Mouse (Mus musculus) liver, embryonic 13.5 days (tissue): Measurements from ENCODE around the gene Gpbar1. TPM values are rescaled to one million over a fixed set of nuclear protein-coding genes. Genes with fewer than 3 reads are reported as not detected.
"Not testable (repeated sequence)": the region's sequence is repeated elsewhere in the genome, so short reads cannot be mapped to it uniquely, and the experiment has no call there.

Experiments
- ATAC-seq: fragments of 200-750 bp; cut with Nextera tagmentation; 2 replicates; pipeline ENCODE4 v1.8.0; 2017; ENCODE audit warnings: low read depth, mild to moderate bottlenecking, moderate number of reproducible peaks, moderate library complexity
- DNase-seq: peaks from one replicate; pipeline ENCODE4 v3.0.0; 2022
- H3K27ac ChIP-seq: fragments of 300-500 bp; sonication (generic); 2 replicates; pipeline ENCODE4 v1.5.1; 2015; ENCODE audit warnings: moderate library complexity, mild to moderate bottlenecking, inconsistent platforms
- H3K27me3 ChIP-seq: fragments of 300-500 bp; sonication (generic); 2 replicates; pipeline ENCODE4 v1.6.1; 2015; ENCODE audit warnings: mild to moderate bottlenecking, inconsistent platforms
- H3K36me3 ChIP-seq: fragments of 300-500 bp; sonication (generic); 2 replicates; pipeline ENCODE4 v1.6.1; 2015; ENCODE audit warnings: mild to moderate bottlenecking, inconsistent platforms
- H3K4me1 ChIP-seq: fragments of 300-500 bp; sonication (generic); replicated peaks from 2 replicates; pipeline ENCODE4 v1.6.1; 2015; ENCODE audit warnings: inconsistent platforms
- H3K4me2 ChIP-seq: fragments of 300-500 bp; sonication (generic); 2 replicates; pipeline ENCODE4 v1.6.1; 2015; ENCODE audit warnings: inconsistent platforms, mild to moderate bottlenecking, moderate library complexity
- H3K4me3 ChIP-seq: fragments of 300-500 bp; sonication (generic); replicated peaks from 2 replicates; pipeline ENCODE4 v1.5.1; 2015; ENCODE audit warnings: mild to moderate bottlenecking, inconsistent platforms
- H3K9ac ChIP-seq: fragments of 300-500 bp; sonication (generic); 2 replicates; pipeline ENCODE4 v1.6.1; 2015; ENCODE audit warnings: mild to moderate bottlenecking, inconsistent platforms
- H3K9me3 ChIP-seq: fragments of 300-500 bp; sonication (generic); replicated peaks from 2 replicates; pipeline ENCODE4 v1.6.1; 2016; ENCODE audit warnings: inconsistent platforms
- WGBS: fragments of 180-500 bp; shearing (Covaris S2); methylation state at CpG from one replicate; pipeline ENCODE4 v1.1.7; 2015; ENCODE audit not compliant: insufficient replicate concordance; 5-methylcytosine and 5-hydroxymethylcytosine counted together
- polyA plus RNA-seq: library from polyadenylated mRNA; unstranded; fragments of >200 nt; fragmentation: Nextera tagmentation; extraction: Ambion mirVana; gene quantifications from 2 replicates; pipeline ENCODE4 v1.2.1, GENCODE M21; 2015

Gene Gpbar1
- polyA plus RNA-seq, 1 experiment from 2014 or later: 0.75 TPM

DNA sequence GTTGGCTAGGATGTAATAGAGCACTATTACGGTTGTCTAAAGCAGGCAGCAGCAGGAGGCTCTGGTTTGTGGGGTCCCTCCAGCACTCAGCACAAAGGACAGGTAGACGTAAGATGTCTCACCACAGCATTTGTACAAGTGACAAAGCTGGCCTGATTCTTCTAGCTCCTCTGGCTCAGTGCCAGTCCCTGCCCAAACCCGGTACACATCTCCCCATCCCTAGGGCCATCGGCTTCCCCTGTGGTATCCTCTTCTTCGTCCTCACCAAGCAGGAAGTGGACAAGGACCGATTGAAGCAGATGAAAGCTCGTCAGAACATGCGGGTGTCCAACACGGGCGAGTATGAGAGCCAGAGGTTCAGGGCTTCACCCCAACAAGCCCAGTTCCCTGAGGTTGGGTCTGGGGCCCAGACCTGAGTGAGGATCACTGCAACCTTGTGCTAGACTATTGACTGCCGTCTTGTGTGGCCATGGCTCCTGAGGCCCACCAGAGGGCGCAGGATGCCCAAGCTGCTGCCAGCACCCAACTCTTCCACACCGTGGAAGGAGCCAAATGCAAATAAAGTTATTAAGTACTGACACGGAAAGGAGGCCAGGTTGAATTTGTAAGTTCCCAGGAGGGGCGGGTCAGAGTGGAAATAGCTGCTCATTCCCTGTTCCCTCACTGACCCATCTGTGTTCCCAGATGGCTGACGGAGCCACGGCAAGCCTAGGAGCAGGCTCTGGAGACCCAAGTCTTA, 8.7 kb downstream of the Gpbar1 start:
- not testable (repeated sequence) for DNase-seq, H3K4me3 ChIP-seq, H3K27ac ChIP-seq, H3K9ac ChIP-seq, H3K9me3 ChIP-seq, H3K27me3 ChIP-seq, ATAC-seq, H3K4me2 ChIP-seq
- 52% methylated on average over 16 of the region's 17 CpGs for WGBS
- Histone ChIP-seq H3K4me1 (peaks cover 67% of the 10 kb centered on the region), H3K36me3 (peaks cover 45% of the 10 kb centered on the region)

DNA sequence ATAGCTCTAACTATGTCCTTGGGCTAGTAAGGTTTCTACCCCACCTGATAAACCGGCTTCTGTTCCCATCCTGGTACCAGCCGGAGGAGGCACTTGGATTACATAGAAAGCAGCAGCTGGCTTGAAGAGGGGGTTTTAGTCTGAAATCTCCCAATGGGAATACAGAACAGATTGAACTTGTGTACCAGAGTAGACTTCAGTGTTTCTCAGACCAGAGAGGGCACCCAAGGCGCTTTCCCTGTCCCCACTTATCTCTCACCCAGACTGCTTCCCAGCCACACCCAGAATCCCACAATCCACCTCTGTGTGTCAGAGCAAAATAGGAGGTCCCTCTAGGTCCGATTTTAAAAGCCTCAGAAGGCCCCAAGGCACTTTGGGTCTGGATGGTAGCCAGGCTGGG, 10.0 kb downstream of the Gpbar1 start:
- no peak overlapping the region for H3K4me3 ChIP-seq
- H3K27ac ChIP-seq: peak overlapping the region; percentile 21; the same call in 1 of the 2 replicates
- H3K4me1 ChIP-seq: peaks cover 59% of the 10 kb centered on the region
- ATAC-seq (no peak), DNase-seq (no peak)
- H3K27me3 ChIP-seq: no peaks in the 10 kb centered on the region
- H3K36me3 ChIP-seq: peaks cover 48% of the 10 kb centered on the region
- H3K9me3 ChIP-seq: no peaks in the 10 kb centered on the region
- H3K9ac ChIP-seq: peak overlapping the region; percentile 30
- no peak overlapping the region for H3K4me2 ChIP-seq
- 58% methylated on average over 4 of the region's 4 CpGs for WGBS

DNA sequence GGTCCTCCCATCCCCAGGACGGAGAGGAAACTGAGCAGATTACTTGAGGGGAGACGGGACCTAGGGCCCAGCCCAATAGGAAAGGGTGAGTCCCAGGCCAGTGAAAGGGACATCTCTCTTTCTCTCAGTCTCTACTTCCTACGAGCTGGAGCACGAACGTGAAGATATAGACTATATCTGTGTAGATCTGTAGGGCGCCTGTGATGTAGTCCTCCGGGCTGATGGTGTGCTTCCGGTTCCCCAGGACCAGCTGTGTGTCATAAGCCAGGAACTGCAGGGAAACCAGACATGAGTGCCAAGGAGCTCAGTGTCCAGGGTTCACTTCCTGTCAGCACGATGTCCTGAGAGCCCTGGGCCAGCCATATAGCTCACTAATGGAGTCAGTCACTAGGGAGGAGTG, 10.9 kb downstream of the Gpbar1 start:
- DNase-seq (no peak), ATAC-seq (no peak)
- H3K4me1 ChIP-seq: peaks cover 60% of the 10 kb centered on the region
- H3K9ac ChIP-seq: no peak overlapping the region
- H3K27ac ChIP-seq: 0 out of 2 replicates have a peak overlapping the region, but pooled peaks have one; percentile 21
- WGBS: 78% methylated on average over 9 of the region's 9 CpGs
- peaks cover 56% of the 10 kb centered on the region for H3K36me3 ChIP-seq
- no peak overlapping the region for H3K4me3 ChIP-seq
- H3K4me2 ChIP-seq: no peak overlapping the region
- H3K9me3 ChIP-seq: no peaks in the 10 kb centered on the region
- no peaks in the 10 kb centered on the region for H3K27me3 ChIP-seq

DNA sequence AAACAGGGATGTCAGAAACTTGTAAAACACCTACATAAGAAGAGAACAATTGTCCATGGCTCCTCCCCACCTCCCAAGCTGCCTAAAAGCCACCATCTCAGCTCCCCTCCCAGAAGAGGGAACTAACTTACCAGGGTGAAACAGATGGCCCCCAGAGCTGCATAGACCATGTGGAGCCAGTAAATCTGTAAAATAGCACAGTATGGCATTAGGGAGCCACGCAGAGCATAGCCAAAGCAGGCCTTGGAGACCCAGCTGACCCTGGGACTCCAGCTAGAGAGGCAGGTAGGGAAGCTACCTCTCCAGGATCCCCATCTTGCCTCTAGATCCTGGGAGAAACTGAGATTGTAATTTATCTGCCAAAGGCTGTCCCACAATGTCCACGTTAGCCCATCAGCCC, 11.4 kb downstream of the Gpbar1 start:
- peaks cover 65% of the 10 kb centered on the region for H3K4me1 ChIP-seq
- H3K9ac ChIP-seq: no peak overlapping the region
- no peaks in the 10 kb centered on the region for H3K9me3 ChIP-seq
- no peak for ATAC-seq
- 0 out of 2 replicates have a peak overlapping the region, but pooled peaks have one; percentile 21 for H3K27ac ChIP-seq
- H3K4me3 ChIP-seq: no peak overlapping the region
- 80% methylated on average over 2 of the region's 2 CpGs for WGBS
- no peaks in the 10 kb centered on the region for H3K27me3 ChIP-seq
- no peak for DNase-seq
- H3K4me2 ChIP-seq: no peak overlapping the region
- peaks cover 58% of the 10 kb centered on the region for H3K36me3 ChIP-seq

DNA sequence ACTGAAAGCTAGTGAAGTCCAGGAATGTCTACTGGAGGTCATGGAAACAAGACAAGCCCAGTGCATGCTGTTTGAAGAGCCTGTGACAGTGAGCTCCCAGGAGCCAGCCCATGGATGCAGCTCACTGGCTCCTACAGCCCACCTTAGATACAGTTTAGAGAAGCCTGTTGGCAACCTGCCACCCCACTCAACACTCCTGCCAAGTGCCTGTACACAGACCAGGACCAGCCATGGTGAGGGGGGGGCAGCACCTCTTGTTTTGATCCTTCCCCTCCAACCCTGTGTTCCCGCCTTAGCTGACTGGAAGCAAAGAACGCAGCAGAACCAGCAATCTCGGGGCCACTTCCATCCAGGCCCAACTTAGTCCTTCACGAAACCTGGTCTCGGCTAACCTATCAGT, 11.8 kb downstream of the Gpbar1 start:
- H3K9me3 ChIP-seq: no peaks in the 10 kb centered on the region
- H3K27me3 ChIP-seq: no peaks in the 10 kb centered on the region
- no peak for ATAC-seq
- no peak overlapping the region for H3K4me2 ChIP-seq
- no peak overlapping the region for H3K9ac ChIP-seq
- H3K27ac ChIP-seq: peak overlapping the region; percentile 9; the same call in 1 of the 2 replicates
- 86% methylated on average over 5 of the region's 5 CpGs for WGBS
- peaks cover 69% of the 10 kb centered on the region for H3K4me1 ChIP-seq
- no peak for DNase-seq
- H3K4me3 ChIP-seq: no peak overlapping the region
- peaks cover 58% of the 10 kb centered on the region for H3K36me3 ChIP-seq

DNA sequence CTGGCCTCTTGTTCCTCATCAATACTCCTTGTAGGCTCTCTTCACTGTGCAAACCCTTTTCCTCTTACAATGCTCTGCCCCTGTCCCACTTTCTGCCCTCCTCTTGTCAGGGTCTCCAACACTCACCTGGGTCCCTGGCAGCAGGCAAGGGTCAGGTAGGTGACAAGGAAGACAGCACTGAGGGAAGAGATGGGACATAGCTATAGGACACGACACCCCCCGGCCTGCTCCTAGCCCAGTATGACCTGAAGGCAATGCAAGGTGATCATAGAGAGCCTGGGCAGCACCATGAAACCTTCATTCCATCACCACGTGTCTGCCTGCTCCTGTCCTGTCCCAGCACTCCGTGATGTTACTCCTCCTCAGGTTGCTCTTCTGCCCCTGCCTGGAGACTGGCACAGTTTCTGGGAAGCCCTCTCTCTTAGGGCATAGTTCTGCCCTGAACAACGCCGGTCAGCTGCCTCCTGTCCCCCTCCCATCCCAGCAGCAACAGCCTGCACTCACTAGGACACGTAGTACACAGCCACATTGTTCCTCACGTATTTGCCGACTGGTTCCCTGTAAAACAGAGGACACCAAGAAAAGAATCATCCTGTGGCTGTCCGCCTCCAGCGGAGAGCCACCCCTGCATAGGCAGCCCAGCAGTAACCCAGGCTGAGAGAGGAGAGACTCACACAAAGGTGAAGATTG, 14.1 kb downstream of the Gpbar1 start:
- H3K4me1 ChIP-seq: peaks cover 76% of the 10 kb centered on the region

DNA sequence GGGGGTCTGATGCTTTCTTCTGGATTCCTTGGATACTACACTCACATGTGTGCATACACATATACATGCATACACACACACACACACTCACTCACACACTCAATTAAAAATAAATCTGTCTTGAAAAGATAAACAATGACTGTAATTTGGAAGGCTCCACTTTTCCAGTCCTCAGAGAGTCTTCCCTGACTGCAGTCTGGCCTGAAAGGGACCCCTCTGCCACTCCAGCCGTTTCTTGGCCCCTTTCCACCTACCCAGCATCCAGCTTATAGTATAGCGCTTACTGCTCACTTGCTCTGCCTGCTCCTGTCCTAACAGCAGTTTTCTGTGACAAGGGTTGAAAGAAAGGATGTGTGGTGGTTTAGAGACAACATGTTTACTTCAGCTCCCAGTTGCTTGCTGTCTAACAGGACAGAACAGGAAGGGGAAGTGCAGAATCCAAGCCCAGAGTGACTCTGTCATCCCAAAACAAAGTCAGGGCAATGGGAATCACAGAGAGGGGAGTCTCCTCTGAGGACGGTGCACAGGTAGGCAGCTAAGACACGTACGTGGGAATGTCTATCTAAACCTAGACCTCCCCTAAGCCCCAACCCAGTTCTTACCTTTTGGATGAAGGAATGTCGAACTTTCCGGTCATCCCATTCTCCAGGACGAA, 15.1 kb downstream of the Gpbar1 start:
- Histone ChIP-seq H3K27me3 (no peaks in the 10 kb centered on the region), H3K9ac (no peak overlapping the region), H3K9me3 (no peaks in the 10 kb centered on the region), H3K4me1 (peaks cover 77% of the 10 kb centered on the region), H3K36me3 (peaks cover 54% of the 10 kb centered on the region), H3K27ac (peak overlapping the region; percentile 64), H3K4me3 (no peak overlapping the region), H3K4me2 (no peak overlapping the region)
- DNase-seq: no peak
- ATAC-seq: no peak
- WGBS: 83% methylated on average over 8 of the region's 8 CpGs

More for the DNA sequence above, 14.1 kb downstream of the Gpbar1 start:
- Histone ChIP-seq H3K4me3 (no peak overlapping the region), H3K27me3 (no peaks in the 10 kb centered on the region), H3K4me2 (no peak overlapping the region), H3K27ac (peak overlapping the region; percentile 15; the same call in 1 of the 2 replicates), H3K9ac (no peak overlapping the region), H3K9me3 (no peaks in the 10 kb centered on the region), H3K36me3 (peaks cover 58% of the 10 kb centered on the region)
- WGBS: 80% methylated on average over 11 of the region's 11 CpGs
- DNase-seq: no peak
- no peak for ATAC-seq

DNA sequence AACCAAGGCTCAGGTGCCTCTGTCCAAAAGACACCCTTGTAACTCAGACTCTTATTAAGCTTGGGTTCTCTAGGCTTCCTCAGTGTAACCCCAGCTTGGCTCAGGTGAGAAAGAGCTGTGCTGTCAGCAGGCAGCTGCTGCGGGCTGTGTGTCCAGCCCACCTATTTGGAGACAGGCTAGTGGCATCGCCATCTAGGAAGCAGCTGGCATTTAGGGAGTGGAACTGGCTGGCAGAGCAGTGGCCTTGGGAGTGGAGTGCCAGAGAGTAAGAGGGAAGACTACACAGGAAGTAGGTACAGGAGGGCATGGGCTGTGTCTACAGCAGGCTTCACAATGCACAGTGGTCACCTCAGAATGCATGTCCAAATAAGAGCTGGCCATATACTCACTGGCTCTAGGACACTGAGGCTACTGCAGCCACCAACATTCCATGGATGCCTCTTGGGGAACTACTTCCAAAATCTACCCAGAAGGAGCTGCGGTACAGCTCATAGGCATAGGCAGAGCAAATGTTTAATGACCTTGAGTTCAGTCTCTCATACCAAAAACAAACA, 15.8 kb downstream of the Gpbar1 start:
- H3K27me3 ChIP-seq: no peaks in the 10 kb centered on the region
- 87% methylated on average over 3 of the region's 3 CpGs for WGBS
- H3K9ac ChIP-seq: peak overlapping the region; percentile 38; the same call in 1 of the 2 replicates
- no peaks in the 10 kb centered on the region for H3K9me3 ChIP-seq
- H3K4me2 ChIP-seq: no peak overlapping the region
- no peak for DNase-seq
- ATAC-seq: no peak
- H3K27ac ChIP-seq: peak overlapping the region; percentile 64; the same call in 1 of the 2 replicates
- peaks cover 77% of the 10 kb centered on the region for H3K4me1 ChIP-seq
- peaks cover 47% of the 10 kb centered on the region for H3K36me3 ChIP-seq
- no peak overlapping the region for H3K4me3 ChIP-seq

DNA sequence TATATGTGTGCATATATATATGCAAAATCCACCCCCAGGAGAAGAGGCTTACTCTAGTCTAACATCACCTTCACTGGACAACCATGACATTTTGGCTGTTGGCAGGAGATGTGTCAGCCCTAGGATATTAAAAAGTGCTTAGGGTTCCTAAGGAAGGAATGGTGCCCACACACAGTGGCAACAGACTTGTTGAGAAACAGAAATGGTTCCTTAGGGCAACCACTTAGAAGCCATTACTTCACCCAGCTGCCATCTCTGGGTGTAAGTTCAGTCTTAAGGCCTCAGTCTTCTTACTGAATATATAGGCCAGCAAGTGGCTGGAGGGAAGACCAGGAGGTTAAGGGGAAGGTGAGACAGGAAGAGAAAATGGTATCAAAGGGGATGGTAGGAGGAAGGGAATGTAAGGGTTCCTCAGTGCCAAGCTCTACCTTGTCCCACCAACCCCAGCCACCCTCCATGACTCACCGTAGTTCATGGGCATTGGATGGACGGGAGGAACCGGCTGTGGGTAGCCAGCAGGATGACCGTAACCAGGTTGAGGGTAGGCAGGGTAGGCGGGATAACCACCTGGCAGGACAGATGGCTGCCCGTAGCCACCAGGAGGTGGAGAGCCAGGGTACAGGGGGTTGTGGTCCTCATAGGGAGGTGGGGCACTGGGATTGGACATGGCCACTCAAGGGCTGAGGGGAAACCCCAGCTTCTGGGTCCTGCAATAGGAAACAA, 16.5 kb downstream of the Gpbar1 start:
- no peaks in the 10 kb centered on the region for H3K9me3 ChIP-seq
- H3K4me1 ChIP-seq: peaks cover 77% of the 10 kb centered on the region
- peak overlapping the region; percentile 82 for H3K9ac ChIP-seq
- 64% methylated on average over 6 of the region's 6 CpGs for WGBS
- peak overlapping the region; percentile 63 for H3K4me3 ChIP-seq
- DNase-seq: no peak
- no peaks in the 10 kb centered on the region for H3K27me3 ChIP-seq
- H3K36me3 ChIP-seq: peaks cover 40% of the 10 kb centered on the region
- peak overlapping the region; percentile 94 for H3K27ac ChIP-seq
- ATAC-seq: no peak
- H3K4me2 ChIP-seq: peak overlapping the region; percentile 90

DNA sequence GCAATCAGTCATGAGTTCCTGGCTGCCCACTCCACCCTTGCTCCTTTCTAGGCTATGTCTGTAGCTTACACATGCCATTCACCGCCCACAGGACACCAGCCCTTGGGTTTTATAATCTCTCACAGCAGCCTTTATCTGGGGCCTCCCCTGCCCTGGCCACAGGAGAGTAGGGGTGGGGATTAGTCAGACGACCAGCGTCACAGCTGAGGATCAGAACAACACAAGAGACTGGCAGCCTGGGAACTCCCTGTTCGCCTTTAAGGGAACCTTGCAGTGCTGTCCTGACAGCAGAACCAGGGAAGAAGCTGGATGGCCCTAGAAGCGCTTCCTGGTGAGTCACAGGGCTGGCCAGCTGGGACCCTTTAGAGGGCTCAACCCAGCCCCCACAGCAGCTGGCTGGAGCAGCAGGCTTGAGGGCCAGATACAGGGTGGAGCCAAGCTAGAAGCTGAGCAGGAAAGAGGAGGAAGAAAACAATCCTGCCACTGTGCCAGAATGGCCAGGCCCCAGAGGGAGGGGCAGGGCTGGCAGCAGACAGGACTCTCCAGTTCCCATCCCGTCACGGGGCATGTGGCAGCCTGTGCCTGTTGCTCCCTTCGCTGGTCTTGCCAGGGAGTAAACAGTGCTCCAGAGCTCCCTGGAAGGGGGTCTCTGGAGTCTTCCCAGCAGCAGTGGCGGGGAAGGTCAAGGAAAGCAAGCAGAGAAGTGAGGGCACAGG, 17.3 kb downstream of the Gpbar1 start:
- Histone ChIP-seq H3K4me2 (peak overlapping the region; percentile 90), H3K9ac (peak overlapping the region; percentile 82), H3K27ac (peak overlapping the region; percentile 94), H3K4me3 (peak overlapping the region; percentile 63), H3K9me3 (no peaks in the 10 kb centered on the region), H3K4me1 (peaks cover 77% of the 10 kb centered on the region), H3K27me3 (no peaks in the 10 kb centered on the region), H3K36me3 (peaks cover 33% of the 10 kb centered on the region)
- WGBS: 19% methylated on average over 9 of the region's 9 CpGs
- DNase-seq (peak; percentile 86), ATAC-seq (peak; percentile 96)
